Mouse (Mus musculus) thymus, postnatal 25 days (tissue): Measurements from ENCODE around the gene Zfp827.
A peak's percentile ranks its signal among the peaks of the same experiment; 100 is the strongest.

Experiments
- DNase-seq: peaks from one replicate; pipeline ENCODE4 v3.0.0; 2022

Gene Zfp827

DNA sequence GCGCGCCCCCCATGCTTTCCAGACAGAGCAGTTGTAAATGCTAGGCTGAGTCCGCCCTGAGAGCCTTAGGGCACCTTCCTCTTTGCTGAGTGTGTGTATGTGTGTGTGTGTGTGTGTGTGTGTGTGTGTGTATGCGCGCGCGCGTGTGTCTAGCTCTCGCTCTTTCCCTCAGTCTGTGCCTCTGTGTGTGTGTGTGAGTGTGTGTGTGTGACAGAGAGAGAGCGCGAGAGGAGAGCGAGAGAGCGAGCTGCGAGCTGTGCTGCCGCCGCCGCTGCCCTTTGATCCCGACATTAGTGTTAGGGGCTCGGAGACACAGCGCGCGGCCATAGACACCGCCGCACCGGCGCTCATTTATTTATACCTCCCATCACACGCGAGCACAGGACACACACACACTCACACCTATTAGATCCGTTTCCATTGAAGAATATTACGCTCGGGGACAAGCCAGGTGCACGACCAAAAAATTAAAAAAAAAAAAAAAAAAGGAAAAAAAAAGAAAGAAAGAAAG, at the start of gene Zfp827:
Zfp827 (plus strand) TSS at position 461 of the 511 bp plus-strand sequence.
- DNase-seq, result peak; percentile 82

DNA sequence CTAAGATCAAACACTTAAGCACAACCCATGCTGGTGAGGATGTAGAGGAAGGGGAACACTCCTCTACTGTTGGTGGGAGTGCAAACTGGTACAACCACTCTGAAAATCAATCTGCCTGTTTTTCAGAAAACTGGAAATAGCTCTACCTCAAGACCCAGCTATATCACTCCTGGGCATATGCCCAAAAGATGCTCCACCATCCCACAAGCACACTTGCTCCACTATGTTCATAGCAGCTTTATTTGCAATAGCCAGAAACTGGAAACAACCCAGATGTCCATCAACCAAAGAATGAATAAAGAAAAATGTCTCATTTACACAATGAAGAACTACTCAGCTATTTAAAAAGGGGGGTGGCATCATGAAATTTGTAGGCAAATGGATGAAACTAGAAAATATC, 23.9 kb upstream of the Zfp827 start:
- DNase-seq, result no peak

DNA sequence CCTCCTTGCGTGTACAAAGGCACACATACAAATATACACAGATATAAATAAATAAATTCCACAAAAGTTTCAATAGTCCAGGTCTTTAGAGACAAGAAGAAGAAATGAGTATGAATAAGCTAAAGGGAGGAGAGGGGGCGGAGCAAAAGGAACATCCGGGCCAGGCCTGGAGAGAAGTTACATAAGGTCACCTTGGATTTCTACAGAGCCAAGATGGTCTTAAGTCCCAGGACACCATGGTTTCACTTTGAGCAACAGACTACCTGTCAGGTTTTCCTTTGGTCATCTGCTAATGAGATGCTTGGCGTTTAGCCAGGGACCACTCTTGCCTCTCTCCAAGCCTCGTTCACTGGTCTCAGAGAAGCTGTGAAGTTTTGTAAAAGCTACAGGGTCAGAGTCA, 13.2 kb upstream of the Zfp827 start:
- no peak for DNase-seq

DNA sequence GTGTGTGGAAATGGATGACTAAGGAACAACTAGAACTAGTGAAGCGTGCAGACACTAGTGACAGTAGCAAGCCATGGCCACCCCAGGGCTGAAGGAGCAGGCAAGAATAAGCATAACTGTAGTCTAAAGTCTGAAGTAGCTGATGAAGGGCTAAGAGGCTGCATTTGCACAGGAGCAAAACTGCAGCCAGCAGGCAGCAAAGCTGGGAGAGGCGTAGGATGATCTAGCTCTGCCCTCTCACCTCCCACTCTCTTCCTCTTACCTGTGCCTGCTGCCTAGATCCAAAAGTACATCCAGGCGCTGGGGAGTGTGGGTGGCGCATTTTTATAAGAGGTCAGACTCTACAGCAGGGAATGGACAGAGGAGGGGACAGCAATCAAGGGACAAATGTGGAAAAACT, 12.2 kb upstream of the Zfp827 start:
- no peak for DNase-seq

DNA sequence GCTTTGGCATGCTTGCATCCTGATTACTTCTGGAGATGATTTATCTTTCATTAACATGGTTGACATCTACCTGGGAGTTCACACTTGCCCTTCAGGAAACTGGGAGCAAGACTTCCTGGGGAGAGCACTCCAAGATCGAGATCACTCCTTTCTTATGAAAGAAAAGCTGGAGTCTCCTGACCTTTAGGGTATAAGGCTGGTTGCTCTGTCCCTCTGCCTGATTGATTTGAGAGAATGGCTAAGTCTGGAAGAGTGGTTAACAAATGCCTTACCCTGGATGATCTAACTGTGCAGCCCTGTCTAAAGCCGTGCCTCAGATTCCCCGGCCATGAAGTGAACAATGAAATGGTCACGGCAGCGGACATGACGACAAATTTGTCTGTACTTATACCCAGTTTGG, 11.7 kb upstream of the Zfp827 start:
- no peak for DNase-seq

DNA sequence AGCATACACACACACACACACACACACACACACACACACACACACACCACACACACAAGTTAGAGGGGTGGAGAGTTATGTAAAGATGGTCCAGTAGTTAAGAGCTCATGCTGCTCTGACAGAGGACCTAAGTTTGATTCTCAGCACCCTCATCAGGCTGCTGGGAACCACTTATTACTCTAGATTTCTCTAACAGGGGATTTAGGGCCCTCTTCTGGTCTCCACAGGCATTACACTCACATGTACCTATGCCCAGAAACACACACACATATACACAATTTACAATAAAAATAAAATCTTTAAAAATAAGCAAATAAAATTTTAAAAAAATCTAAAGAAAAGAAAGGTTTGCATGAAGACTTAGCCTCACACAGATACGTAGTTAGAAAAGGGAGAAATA, 4.3 kb upstream of the Zfp827 start:
- DNase-seq, result no peak

DNA sequence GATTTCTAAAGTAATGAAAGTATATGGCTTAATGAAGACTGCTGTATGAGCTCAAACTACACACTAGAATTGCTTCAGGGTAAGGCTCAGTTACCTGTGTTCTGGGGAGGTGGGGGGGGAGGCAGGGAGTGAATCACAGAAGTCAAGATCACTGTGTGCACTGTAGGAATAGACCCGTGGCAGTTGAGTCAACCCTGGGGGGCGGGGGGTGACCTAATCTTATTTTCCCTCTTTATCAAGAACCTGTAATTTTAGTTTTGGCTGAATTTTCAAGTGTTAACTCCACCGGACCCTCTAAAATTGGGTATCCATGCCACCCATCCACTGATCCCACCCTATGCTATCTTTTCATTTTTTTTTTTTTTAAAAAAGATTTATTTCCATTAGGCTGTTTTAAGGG, 918 bp upstream of the Zfp827 start:
- DNase-seq, result no peak

DNA sequence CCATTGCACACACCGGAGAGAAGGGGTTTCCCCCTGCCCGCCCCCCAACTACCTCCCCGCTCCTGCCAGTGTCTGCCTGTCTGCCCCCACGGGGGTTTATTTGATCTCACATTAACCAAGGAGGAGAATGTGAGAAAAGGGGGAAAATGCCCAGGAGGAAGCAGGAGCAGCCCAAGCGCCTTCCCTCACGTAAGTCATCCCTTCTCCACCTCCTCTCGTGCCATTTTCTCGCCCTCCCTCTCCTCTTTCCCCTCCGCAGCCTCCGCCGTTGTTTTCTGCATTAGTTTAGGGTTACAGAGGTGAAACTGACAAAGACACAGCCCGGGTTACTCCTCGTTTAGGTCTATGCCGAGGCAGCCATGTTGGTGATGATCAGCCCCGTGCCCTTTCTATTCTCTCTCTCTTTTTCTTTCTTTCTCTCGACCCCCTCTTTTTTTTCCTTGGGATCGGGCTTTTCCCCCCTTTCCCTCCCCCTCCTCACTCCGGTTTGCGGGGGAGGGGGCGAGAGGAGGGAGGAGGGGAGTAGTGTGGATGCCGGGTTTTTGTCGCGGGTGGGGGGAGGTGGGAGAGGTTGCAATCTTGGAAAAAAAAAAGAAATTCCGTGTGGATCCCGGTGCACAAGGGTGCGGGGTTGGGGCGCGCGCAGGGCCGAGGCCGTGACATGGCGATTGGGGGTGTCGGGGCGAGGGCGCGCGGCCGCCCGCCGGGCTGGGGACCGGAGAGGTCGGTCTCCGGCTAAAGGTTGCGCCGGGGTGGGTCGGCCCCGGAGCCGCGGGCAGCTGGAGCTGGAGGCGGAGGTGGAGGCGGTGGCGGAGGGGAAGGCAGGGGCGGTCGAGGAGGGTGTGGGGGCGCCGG, 531 bp downstream of the Zfp827 start:
- DNase-seq, result peak; percentile 68

DNA sequence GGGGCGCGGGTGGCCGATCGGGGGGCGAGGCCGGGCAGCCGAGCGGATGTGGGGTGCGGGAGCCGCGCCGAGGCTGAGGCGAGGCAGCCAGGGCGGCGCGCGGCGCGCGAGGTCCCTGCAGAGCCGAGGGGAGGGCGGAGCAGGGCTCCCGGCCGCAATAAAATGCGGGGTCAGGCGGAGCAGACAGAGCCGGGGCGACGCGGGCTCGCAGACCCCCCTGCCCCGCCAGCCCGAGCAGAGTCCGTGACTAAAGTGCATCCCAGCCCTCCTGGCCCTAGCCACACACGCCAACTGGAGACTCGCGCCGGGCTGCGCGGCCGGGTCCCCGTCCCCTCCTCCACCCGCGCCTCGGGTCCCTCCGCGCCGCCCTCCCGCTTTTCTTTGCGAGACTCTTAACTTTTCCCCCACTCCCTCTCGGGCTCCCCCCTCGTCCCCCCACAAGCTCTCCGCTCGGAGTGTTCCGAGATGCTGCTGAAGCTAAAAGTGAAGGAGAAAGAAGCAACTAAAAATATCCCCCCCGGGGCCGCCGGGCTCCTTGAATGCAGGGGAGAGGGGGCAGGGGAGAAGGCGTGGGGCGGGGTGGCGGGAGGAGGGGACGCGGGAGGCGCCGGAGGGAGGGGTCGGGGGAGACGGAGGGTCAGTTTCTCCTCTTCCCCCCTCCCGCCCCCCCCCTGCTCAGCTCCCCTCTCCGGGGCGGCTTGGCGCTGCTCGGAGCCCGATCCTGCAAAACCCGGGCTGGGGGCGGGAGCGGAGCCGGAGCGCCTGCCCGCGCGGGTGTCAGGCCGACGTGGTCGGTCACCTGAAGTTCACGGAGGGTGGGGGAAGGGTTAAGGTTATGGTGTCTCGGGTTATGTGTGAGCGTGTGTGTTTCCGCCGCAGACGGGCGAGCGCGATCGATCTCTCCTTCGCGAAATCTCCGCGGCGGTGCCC, 1.4 kb downstream of the Zfp827 start:
- DNase-seq, result peak; percentile 76

DNA sequence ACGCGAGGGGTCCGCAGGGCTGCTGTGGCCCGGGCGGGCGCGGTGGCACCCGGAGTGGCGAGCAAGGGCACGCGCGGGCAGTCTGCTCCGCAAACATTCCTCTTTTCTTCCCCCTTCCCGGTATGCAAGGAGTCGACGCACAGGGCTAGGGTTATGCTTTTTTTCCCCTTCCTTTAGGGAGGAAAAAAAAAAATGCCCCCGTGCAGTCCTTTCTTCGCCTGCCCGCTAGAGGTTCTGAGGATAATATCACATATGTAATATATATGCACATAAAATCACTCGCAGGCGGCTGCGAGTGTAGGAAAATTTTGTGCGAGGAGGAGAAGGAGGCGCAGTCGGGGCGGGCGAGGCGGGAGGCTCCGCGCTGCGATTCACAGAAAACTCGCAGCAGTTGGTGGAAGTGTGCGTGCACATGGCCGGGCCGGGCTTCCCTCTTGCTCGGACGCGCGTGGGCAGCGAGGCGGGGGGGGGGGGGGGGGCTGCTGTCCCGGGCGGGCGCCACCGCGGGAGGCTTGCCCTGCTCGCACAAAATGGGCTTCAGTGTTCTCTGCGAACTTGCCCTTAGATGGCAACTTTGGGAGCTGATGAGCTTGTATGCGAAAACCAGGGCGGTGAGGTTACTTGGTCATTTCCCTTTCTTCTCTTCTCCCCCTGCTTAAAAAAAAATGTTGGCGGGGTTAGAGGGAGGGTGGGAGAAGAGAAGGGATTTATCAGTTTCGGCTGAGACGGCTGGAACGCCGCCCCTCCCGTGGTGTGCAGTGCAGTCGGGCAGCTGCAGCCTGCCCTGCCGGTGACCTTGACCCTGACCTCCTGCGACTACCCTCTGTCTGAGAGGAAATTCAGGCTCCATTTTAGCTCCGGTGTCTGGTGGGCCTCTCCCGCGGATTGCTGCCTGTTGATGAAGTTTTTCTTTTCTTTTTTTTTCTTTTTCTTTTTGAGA, 2.4 kb downstream of the Zfp827 start:
- DNase-seq, result peak; percentile 11

DNA sequence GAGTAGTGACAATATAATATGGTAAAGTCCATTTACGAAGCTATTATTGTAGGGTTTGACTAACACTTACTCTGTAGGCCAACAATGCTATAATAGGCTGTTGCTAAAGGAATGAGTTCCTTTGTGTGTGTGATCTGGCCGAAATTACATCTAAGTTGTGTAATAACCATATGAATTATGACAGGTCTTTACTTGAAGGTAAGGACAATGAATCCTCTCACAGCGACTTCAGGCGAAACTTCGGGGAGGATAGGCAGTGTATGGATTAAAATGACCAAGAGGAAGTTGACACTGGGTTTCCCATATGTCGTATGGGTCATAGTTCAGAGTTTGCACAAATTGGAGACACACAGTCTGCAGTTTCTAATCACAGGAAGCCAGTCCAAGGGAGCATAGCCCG, 9.3 kb downstream of the Zfp827 start:
- no peak for DNase-seq

DNA sequence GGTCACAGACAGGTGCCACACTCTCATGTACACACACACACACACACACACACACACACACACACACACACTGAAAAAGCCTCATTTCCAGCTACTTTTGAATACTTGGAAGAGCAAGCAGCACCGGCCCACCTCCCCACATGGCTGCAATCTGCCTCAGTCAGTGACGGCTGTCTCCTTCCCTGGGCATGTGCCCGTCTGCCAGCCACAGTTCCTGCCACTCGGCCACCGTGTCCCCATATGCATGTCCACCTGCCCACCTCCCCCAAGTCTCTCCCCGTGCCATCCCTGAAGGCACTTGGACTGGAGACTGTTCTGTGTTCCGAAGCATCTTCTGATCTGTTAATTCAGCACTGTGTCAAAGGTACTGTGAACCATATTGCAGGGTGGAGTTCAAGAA, 9.8 kb downstream of the Zfp827 start:
- DNase-seq, result no peak

DNA sequence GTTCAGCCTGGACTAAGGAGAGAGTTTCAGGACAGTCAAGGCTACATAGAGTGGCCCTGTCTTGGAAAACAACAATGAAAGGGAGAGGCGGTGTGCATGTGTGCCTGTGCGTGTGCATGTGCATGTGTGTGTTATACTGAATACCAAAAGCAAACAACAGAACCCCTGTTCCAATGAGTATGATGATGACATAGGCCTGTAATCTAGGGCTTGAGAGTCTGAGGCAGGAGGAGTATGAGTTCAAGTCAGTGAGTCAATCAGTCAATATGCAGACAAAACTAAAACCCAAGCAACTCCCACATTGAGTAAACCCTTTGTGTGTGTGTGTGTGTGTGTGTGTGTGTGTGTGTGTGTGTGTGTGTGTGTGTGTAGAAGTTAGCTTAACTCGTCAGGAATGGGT, 13.2 kb downstream of the Zfp827 start:
- DNase-seq, result no peak

DNA sequence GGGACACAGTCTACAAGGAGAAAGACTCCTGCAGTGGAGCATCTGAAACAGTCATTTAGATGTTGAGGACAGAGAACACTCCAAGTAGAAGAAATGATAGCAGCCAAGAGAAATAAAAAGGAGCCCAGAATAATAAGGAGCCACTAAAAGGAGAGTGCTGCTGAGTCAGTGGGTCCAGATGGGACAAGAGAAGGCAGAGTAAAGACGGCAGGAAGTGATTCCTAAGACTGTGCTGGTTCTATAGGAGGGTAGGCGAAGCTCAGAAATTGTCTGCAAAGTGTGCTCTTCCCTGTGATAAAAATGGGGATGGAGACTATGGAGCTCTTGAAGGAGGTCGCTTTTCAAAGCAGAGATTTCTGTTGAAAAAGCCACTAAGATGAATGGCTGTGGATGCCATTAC, 14.0 kb downstream of the Zfp827 start:
- no peak for DNase-seq

DNA sequence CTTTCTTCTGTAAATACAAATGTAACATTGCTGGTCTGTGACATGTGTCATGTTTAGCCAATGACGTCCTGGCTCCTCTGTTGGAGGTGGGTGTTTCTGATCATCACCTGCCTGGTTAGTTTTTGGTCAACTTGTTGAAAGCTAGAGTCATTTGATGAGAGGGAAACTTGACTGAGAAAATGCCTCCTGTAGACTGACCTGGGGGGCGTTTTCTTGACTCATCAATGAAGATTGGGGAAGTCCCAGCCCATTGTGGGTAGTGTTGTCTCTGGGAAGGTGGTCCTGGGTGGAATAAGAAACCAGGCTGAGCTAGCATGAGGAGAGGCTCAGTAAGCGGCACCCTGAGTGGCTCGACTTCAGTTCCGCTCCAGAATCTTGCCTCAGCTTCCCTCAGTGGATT, 16.4 kb downstream of the Zfp827 start:
- DNase-seq, result no peak

DNA sequence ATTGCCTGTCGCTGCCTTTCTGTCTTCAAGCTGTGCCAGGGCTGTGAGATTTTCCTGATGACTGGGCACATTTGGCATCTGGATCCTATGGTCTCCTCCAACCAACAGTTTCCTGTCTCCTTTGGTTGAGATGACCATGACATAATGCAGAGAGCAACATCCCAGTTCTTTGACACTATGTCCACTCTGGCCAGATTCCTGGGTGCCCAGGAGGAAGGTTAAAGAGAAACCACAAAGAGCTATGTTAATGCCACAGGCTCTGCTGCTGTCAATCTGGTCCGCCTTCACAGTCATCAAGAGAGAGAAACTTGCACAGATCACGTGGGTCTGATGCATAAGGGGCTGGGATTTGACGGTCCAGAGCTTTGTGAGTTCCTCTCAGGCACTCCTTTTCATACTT, 18.4 kb downstream of the Zfp827 start:
- DNase-seq, result no peak

DNA sequence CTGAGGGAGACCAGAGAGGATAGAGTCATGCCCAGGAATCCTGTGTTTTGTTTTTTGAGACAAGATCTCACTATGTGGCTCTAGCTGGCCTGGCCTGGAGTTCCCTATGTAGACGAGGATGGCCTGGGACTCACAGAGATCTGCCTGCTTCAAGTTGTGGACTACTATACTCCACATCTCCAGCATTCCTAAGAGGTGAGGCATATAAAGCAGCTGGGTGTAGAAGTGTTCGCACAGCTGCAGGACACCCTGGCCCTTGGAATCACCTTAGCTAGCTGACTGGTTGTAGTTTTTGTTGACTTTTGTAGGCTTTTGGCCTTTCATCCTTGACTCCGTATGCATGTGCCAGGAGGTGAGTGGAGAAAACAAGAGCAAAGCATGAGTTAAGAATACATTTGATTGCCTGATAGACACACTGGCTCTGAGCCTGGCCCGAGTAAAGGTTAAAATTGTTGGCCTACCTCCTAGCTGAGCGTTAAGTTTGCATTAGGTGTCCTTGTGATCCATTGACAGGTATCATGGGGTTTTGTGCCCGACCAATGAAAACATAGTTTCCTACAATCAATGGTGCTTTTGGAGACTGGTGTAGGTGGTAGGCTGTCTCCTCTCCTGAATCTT, 20.3 kb downstream of the Zfp827 start:
- no peak for DNase-seq

DNA sequence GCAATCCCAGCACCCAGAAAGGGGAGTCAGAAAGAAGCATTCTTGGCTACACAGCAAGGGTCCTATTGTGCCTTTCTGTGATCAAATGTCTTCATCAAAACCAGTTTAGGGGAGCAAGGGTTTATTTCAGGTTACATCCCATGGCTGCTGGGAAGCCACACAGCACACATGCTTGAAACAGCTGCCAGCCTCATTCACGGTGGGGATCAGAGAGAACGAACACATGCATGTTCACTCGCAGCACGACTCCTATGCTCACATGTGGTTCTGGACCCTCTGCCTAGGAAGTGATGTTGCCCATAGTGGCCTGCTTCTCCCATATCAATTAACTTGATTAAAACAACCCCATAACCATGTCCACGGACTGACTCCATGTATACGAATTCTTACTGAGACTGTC, 26.0 kb downstream of the Zfp827 start:
- no peak for DNase-seq

DNA sequence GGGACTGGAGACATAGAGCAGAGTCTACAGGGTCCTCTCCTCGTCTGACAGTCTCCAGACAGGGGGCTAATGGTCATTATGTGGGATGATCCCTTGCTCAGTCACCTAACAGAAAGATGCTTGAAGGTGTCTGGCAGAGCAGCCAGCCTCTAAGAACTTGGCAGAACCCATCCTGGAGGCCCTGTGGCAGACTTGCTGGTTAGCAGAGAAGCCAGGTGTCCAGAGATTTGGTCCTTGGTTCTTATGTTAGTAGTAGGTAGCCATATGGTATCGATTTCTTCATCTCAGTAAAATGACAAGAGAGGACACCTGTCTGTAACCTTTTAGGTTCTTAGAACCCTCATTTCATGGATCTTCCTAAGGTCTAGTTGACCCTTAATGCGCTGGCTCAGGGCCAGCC, 28.9 kb downstream of the Zfp827 start:
- no peak for DNase-seq

DNA sequence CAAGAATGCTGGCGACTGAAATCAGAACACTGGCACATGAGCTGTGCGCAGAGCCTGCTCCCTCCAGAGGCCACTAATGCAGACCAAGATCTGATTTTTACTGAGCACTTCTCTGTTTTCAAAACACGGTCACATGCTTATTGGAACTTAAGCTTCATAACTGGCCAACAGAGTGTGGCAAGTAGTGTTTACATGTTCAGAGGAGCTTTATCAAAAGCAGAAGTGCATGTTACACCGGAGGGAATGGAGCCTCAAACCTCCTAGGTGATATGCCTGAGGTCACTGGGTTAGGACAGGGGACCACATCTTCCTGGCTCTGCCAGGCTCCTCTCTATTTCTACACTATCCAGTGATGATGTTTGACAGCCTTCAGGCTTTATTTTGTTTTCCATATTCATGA, 31.1 kb downstream of the Zfp827 start:
- no peak for DNase-seq

DNA sequence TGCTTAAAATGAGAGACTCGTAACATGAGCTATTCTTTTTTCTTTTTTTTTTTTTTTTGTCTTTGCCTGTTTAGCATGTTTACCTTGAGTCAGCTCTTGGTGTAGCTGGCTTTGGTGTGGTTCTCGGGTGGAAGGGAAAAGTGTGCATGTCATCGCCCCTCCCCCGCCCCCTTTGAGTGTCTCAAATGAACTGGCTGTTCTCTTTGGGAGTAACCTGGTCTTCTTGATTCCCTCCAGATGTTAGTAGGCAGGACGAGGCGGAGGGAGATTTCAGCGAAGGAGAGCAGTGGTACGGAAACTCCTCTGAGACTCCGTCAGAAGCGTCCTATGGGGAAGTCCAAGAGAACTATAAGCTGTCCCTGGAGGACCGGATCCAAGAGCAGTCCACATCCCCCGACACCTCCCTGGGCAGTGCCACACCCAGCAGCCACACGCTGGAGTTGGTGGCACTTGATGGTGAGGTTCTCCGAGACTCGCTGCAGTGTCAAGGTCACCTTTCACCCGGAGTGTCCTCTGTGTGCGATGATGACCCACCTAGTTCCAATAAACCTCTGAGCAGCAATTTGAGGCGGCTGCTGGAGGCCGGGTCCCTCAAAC, 31.9 kb downstream of the Zfp827 start:
- peak; percentile 9 for DNase-seq

DNA sequence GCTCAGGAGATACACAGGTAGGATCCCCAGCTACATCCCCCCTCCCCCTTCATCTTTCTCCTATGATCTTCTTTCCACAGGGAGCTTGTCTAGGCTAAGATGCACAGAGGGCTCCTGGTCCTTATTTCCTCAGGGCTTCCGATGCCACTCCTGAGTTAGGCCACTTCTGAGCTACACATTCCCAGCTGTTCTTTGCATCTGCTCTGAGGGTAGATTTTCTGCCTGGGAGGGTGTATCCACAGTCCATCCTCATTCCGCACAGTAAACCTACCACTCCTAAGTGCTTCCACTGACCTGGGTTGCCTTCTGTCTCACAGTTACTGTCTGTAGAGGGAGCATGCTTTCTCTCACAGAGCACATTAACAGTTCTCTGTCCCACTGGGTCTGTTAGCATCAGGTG, 37.7 kb downstream of the Zfp827 start:
- no peak for DNase-seq
